Mouse (Mus musculus) spleen, adult 18-20 months (tissue): ENCODE measurements around the gene Sidt2.

Source experiments
- DNase-seq, 2 experiments: peaks; one replicate each; pipeline ENCODE4 v3.0.0; 2022; ENCODE audit warnings: mixed read lengths in 2 of 2

Gene Sidt2

GRCm38 (mm10) chr9:45946182-45946871, 8.7 kb downstream of the Sidt2 start:
- DNase-seq: no peak

DNA sequence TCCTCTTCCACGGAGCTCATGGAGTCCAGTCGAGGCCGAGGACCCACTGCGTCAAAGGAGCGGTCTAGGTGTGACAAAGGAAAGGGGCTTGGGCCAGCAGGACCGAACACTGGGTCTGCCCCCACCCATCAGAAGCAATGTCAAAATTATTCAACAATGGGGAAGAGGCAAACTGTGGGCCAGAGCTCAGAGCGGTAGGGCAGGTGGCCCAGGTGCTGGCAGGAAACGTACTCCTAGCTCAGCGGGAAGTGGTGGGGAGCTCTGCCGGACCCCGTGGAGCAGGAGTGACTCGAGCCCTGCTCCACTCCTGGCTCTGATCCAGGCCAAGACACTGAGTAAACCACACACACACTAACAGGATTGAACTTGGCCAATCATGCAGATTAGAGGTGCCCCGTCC, 9.3 kb downstream of the Sidt2 start:
- DNase-seq: no peak

DNA sequence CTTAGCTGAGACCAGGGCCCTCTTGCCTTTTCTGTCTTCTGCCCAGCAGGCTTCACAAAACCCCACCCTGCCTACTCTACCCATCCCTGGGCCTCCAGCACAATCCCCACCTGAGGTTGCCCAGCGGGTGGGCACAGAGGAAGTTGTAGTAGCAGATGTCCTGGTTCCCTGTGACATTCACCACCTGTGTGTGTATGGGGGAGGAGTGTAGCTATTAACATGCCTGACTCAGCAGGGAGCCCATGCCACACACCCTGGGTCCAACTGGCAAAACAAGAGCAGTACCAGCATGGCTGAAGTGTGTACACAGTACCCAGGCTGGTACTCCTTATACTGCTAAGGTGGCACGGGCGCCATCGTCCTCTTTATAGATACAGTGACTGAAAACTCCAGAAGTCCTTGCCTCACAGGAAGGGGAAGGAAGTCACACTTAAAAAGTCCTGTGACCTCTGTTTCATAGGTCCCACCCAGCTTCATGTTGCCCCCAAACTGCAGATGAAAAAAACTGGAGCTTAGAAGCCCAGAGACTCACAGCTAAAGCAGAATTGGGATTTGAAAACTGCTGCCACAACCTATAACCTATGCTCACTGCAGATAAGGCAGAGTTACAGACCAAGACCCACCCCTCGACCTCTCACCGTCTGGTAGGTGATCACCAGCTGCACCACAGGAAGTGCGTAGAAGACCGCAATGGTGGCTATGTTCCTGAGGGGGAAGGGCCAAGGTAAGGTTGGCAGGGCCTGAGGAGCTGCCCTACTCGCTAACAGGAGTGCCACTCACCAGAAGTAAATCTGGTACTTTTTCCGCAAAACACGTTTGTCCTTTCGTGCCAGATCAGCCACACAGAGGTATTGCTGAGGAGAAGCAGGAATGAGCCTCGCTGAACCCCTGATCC, 10.3 kb downstream of the Sidt2 start:
- DNase-seq: peak; percentile 61 to 65

DNA sequence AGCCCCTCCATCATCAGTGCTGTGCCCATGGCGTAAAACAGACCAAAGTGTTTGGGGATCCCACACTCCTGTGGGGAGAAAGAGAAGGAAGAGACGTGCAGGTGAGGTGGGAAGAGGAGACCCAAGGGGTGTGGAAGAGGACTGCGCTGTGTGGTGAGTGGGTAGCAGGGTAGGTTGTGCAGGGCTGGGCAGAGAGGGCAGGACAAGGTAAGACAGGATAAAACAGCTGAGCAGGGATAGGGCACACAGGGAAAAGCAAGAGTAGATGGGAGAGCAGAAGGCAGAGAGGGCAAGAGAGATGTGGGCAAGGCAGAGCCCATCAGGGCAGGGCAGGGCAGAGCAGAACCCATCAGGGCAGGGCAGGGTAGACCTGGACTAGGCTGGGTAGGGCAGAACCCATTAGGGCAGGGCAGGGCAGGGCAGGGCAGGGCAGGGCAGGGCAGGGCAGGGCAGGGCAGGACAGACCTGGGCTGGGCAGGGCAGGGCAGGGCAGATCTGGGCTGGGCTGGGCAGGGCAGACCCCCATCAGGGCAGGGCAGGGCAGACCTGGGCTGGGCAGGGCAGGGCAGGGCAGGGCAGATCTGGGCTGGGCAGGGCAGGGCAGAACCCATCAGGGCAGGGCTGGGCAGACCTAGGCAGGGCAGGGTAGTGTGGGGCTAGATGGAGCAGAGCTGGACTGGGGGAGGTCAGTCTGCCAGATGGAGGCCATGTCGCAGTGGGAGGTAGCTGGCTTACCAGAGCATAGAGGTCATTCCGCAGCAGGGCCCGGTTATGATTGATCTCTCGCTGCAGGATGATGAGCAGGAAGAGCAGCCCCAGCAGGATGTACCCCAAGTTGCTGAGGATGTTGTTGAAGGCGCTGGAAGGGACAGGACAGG, 11.2 kb downstream of the Sidt2 start:
- no peak for DNase-seq

- DNase-seq: no peak
Observed at GRCm38 (mm10) chr9:45942916-45943315, 12.1 kb downstream of the Sidt2 start.

- DNase-seq: no peak
Observed at GRCm38 (mm10) chr9:45942464-45942863, 12.6 kb downstream of the Sidt2 start.

DNA sequence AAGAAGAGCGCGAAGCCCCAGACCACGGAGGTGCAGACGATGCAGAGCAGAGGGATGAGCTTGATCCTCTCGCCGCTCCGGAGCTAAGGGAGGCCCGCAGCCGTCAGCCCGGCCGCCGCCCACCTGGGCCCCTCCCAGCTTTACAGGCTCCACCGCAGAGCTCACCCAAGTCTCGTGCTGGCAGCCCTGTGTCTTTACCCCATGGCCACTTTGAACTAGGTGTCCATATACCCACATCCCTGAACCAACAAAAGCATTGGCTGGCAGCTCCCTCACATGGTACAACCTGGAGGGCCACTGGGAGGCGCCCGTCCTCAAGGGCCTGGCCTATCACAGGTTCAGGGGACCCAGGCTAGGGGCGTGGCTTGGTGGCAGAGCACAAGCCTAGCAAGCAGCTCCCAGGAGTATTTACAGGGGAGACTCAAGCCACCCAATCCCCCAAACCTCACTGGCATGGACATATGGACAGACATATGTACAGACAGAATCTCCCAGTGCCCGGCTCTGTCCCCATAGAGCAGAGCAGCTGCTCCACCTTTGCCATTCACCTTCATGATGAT, 13.6 kb downstream of the Sidt2 start:
- no peak for DNase-seq

GRCm38 (mm10) chr9:45939794-45940193, 15.3 kb downstream of the Sidt2 start:
- DNase-seq: no peak

DNA sequence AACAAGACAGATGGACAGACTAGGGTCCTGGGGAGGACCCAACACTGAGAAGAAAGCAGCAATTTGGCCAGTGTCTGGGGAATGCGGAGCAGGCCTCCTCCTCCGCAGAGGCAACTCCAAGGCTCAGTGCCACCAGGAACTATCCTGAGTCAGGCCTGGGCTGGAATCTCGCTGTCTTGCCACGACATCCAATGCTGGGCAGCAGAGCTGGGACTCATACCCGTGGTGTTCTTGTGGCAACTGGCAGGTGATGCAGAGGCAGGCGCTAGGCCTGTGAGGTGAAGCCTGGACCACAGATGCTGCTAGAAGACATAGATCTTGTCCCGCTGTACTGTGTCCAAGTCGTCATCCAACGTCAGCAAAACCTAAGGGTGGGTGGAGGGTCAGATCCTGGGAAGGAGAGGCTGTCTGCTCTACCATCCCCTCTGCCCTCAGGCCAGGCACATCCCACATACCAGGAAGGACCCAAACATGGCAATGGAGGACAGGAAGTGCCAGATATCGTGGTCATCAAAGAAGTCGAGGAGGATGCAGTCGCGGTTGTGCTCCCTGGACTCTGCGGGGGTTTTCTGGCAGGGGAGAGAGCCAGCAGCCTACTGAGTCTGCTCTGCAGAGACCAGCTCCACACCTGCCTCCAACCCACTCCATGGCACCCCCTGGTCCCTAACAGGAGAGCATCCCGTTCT, 16.0 kb downstream of the Sidt2 start:
- no peak for DNase-seq

DNA sequence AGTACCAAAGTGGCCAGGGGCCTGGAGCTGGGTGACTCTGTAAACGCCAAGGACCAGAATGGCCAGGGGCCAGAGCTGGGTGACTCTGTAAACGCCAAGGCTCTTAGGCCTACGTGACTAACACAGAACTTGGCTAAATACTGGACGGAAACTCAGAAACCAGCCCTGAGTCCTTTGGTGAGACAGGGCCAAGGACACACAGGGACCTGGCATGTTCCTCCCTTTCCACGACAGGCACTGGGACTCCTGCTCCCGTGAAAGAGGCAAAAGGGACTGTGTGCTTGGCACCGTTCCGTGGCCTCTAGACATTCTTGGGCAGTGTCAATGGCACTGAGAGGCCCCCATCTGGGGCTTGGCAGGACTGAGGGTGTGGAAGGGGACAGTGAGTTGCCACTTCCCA, 17.0 kb downstream of the Sidt2 start:
- no peak for DNase-seq

DNA sequence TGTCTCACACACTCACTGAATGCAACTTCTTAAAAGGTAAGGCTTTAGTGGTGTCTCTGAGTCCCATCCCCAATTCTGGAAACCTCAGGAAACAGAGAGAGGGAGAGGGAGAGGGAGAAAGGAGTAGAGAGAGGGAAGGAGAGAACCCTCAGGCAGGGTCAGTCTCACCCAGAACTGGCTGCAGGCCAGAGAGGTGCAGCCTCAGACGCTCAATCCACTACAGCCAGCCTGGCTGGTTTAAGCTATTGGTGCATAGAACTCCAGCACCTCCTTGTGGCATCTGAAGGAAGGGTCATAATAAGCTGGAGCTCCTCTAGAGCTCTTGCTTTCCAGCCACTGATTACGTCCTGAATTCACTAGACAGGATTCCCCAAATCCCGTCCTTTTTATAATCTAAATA, 18.2 kb downstream of the Sidt2 start:
- DNase-seq: peak in 1 of 2 experiments; percentile 39

DNA sequence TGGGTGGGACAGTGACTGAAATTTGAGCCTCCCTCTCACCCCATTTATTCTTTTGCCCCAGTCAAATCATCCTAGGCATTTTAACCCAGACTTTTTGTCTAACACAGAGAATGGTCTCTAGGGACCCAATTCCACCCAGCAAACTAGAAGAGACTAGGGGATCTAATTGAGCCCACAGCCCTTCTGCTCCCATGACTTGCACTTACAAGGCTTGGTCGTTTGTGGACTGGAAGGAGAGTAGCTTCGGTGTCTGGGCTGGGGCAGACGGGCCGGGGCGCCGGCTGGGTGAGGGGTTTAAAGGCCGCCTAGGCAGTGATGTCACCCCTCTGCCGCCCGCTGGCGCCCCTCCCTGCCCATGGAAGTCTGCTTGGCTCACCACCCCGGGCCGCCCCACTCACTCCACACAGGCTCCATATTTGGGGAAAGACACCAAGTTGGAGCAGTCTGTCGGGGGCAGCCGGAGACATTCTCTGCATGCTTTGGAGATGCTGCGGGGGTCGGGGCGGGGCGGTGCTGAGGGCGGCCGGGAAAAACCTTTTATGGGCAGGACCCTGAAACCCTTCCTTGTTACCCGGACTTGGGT, 19.3 kb downstream of the Sidt2 start, which contains the start of gene Tagln:
Tagln (minus strand) TSS at position 431 of the 583 bp plus-strand sequence.
- no peak for DNase-seq

- no peak for DNase-seq
Observed at GRCm38 (mm10) chr9:45932571-45933415, 22.3 kb downstream of the Sidt2 start.

DNA sequence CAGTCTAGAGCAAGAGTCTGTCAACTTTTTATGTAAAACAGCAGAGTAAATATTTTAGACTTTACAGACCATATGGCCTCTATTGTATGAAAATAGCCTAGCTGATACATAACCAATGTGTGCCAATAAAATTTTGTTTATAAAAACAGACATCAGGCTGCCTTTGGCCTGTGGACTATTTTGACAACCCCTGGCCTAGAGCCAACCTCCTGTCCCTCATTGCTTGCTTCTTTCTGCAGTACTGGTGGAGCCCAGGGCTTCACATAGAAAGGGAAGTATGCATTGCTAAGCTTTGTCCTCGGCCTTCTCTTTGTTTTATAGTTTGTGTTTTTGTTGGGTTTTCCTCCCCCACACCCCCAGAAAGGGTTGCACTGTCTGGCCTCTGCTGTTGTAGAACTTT, 23.1 kb downstream of the Sidt2 start:
- no peak for DNase-seq

- DNase-seq: no peak
Observed at GRCm38 (mm10) chr9:45929285-45929684, 25.8 kb downstream of the Sidt2 start.

GRCm38 (mm10) chr9:45919895-45920294, 35.2 kb downstream of the Sidt2 start:
- no peak for DNase-seq

DNA sequence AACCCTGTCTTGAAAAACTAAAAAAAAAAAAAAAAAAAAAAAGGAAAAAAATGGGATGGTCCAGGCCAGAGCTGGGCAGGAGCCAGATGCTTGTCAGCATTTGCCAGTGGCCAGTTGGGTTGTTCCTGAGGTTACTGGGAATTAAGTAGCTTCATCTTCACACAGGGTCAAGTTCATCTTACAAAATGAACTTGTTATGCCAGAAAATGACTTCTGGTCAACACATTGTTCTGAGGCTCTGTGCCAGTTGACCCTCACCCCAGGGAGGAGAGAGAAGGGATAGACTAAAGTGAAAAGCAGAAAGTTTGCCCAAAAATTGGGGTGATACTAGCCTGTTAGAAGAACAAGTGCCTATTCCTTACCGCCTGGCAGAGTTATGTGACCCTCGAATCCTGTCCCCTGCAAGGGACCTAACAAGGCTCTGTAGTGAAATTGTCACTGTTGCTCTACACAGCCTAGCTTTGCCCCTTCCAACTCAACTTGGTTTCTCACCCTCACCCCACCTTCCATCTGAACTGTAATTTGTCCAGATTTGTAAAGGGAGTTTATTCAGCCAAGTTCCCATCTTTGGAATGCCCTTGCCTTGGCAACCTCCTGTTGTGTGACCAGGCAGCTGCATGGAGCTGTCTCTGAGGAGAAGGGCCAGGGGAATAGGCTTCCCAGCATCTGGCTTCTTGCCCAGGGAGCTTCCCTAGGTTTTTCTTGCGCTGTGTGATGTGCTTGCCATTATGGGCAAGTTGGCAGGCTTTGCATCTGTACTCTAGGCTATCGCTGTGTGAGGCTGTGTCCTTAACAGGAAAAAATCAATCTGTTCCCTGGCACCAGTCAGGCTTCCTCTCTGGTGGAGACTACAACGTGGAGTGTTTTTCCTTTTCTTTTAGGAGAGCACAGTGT, 37.8 kb downstream of the Sidt2 start:
- DNase-seq: no peak

DNA sequence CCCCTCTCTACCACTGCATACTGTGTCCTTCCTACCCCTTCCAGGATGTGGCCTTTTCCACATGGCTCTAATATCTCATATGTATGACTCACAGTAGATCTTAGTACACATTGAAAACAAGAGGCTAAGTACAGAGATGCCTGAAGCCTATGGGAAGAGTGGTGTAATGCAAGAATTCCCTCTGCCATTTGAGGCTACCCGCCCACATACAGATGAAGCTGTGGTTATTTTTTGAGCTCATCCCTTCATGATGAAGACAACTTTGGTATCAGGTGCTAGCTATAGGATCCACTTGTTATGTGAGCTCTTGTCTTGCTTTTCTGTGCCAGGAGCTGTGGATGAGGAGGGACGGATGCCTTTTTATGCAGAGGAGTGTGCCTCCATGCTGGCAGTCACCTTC, 39.4 kb downstream of the Sidt2 start:
- DNase-seq: no peak

DNA sequence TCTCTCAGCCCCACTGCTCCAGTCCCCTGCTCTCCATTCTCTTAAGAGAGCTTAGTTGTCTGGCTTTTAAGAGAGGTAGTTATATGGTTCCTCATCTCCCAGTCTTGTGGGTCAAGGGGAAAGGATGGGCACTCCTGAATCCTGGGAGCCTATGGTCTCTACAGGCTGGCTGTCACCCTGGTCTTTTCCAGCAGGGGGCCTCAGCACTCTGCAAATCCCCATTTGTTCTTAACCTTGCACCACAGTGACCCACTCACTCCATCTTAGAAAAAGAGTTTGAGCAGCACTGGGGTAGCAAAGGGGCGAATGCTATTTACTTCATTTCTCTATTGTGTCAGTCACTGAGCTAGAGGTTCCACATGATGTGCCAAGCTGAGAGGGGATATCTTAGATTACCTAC, 43.4 kb downstream of the Sidt2 start:
- DNase-seq: peak; percentile 36 to 62

- DNase-seq: no peak
Observed at GRCm38 (mm10) chr9:45910995-45911394, 44.1 kb downstream of the Sidt2 start.
